Mouse (Mus musculus): ENCODE data around the gene Fras1.

GRCm38 (mm10) chr5:96454422-96454821 is 80.7 kb downstream of the Fras1 start:
- TF ChIP-seq CTCF (IDR thresholded peaks at IDR 0.05; ENCODE audit: control insufficient read depth, insufficient read depth, insufficient replicate concordance, low read depth, low read length) (no peak), POLR2A (IDR thresholded peaks at IDR 0.05; ENCODE audit: control insufficient read depth, low read depth, low read length) (no peak)

Data from testis, adult 2 months (tissue).